Mouse (Mus musculus): ENCODE data around the gene Ms4a4a. TPM values are rescaled to one million over a fixed set of nuclear protein-coding genes. Genes with fewer than 3 reads are reported as not detected.

Gene Ms4a4a
- polyA plus RNA-seq, 2 experiments: 0.19 to 0.32 TPM

DNA sequence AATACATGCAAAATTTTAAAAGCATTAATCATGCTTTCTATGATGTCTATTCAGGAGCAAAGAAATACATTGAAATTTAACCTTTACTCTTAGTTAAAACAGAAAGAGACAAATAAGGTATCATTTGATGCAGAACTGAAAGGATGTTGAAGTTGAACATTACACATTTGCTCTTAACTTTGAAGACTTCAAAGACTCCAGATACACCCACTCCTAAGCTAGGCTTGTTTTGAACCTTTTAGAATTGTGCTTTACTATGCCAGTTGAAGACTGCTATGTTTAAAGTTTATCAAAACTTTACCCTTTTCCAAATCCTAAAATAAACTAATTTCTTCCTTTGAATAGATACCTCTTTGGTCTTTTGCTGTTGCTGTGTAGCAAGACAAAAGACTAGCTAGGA, 4.1 kb upstream of the Ms4a4a start:
- no peaks in the 10 kb centered on the region for H3K36me3 ChIP-seq (replicated peaks; ENCODE audit: control insufficient read depth, insufficient read depth, low read depth)
- no peaks in the 10 kb centered on the region for H3K4me1 ChIP-seq (replicated peaks; ENCODE audit: control insufficient read depth in 2 of 2, insufficient read depth in 2 of 2, low read length in 1 of 2)
- no peaks in the 10 kb centered on the region for H3K27me3 ChIP-seq (ENCODE audit: control insufficient read depth, insufficient read depth, low read length)
- DNase-seq (ENCODE audit: low read depth in 3 of 3, low spot score in 3 of 3) (no peak), ATAC-seq (ENCODE audit: insufficient read depth) (no peak)
- no peak overlapping the region for H3K4me3 ChIP-seq (ENCODE audit: insufficient read depth in 1 of 2, low read depth in 2 of 2, low read length in 2 of 2)
- no peak overlapping the region for H3K9ac ChIP-seq (replicated peaks)
- no peak overlapping the region for H3K27ac ChIP-seq
- no peak overlapping the region for H3K4me2 ChIP-seq (ENCODE audit: low read depth)
- no peak for TF ChIP-seq CTCF (IDR thresholded peaks at IDR 0.05; ENCODE audit: low read depth)
- TF ChIP-seq EP300 (IDR thresholded peaks at IDR 0.05; ENCODE audit: low read depth): no peak
- H3K9me3 ChIP-seq (ENCODE audit: control insufficient read depth, low read length): no peaks in the 10 kb centered on the region

DNA sequence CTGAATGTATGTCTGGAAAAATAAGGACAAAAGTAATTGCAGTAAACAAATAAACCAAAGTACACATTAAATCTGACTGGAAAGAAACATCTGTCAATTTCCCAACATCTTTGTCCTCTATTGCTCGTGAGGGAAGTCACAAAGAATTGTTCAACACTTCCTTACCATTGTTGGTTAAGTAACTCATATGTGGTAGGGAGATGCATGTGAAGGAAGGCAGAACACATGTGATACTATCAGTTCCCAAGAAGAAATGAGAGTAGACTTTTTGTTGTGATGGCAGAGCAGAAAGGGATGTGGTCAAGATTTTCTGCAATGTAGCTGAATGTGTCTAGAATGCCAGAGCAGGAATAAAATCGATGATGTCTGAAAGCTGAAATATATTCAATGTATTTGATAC, 1.1 kb downstream of the Ms4a4a start:
- Histone ChIP-seq H3K27me3 (ENCODE audit: control insufficient read depth, insufficient read depth, low read length) (no peaks in the 10 kb centered on the region), H3K27ac (no peak overlapping the region), H3K36me3 (replicated peaks; ENCODE audit: control insufficient read depth, insufficient read depth, low read depth) (no peaks in the 10 kb centered on the region), H3K4me1 (replicated peaks; ENCODE audit: control insufficient read depth in 2 of 2, insufficient read depth in 2 of 2, low read length in 1 of 2) (no peaks in the 10 kb centered on the region), H3K4me3 (ENCODE audit: insufficient read depth in 1 of 2, low read depth in 2 of 2, low read length in 2 of 2) (no peak overlapping the region), H3K4me2 (ENCODE audit: low read depth) (no peak overlapping the region), H3K9ac (replicated peaks) (no peak overlapping the region), H3K9me3 (ENCODE audit: control insufficient read depth, low read length) (no peaks in the 10 kb centered on the region)
- WGBS (ENCODE audit: insufficient replicate concordance): 34% methylated on average over 2 of the region's 2 CpGs
- no peak for TF ChIP-seq CTCF (IDR thresholded peaks at IDR 0.05; ENCODE audit: low read depth)
- no peak for TF ChIP-seq EP300 (IDR thresholded peaks at IDR 0.05; ENCODE audit: low read depth)
- ATAC-seq (ENCODE audit: insufficient read depth): no peak
- no peak for DNase-seq (ENCODE audit: low read depth in 3 of 3, low spot score in 3 of 3)

DNA sequence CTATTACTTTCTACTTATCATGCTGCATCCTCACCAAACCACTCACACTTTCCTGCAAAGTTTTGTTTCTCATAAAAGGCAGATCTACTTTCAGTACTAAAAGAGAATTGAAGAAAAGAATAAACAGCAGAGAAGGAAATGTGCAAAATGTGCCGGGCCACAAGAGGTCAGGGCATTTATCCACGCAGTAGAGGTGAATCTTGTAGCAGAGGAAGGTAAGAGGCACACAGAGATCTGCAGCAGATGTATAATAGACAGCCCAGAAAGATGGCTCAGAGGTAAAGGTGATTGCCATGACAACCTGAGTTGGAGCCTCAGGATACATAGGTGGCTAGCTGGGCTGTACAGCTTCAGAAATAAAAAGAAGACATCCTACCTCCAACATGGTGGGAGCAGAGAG, 11.8 kb downstream of the Ms4a4a start:
- H3K4me2 ChIP-seq (ENCODE audit: low read depth): no peak overlapping the region
- DNase-seq (ENCODE audit: low read depth in 3 of 3, low spot score in 3 of 3): no peak

DNA sequence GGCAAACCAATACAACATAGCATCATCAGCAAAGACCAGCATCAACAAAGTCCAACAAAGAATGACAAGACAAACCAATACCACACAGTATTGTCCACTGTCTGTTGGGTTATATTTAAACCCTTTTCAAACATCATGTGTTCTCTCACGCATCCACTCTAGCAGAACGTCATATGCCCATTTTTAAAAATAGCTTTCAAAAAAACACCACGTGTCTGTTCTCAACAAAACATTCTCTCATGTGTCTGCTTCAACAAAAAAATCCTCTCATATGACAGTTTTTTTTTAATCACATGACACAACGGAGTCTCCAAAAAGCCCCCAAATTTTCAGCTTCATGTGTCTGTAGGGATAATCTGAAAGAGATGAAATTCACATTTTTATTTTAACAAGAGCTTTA, 12.4 kb downstream of the Ms4a4a start:
- ATAC-seq (ENCODE audit: insufficient read depth) (no peak), DNase-seq (ENCODE audit: low read depth in 3 of 3, low spot score in 3 of 3) (no peak)
- TF ChIP-seq CTCF (IDR thresholded peaks at IDR 0.05; ENCODE audit: low read depth) (no peak), EP300 (IDR thresholded peaks at IDR 0.05; ENCODE audit: low read depth) (no peak)

More for the DNA sequence above, 11.8 kb downstream of the Ms4a4a start:
- 62% methylated on average over 2 of the region's 2 CpGs for WGBS (ENCODE audit: insufficient replicate concordance)
- Histone ChIP-seq H3K4me3 (ENCODE audit: insufficient read depth in 1 of 2, low read depth in 2 of 2, low read length in 2 of 2) (no peak overlapping the region), H3K36me3 (replicated peaks; ENCODE audit: control insufficient read depth, insufficient read depth, low read depth) (no peaks in the 10 kb centered on the region), H3K27ac (no peak overlapping the region), H3K9ac (replicated peaks) (no peak overlapping the region), H3K4me1 (replicated peaks; ENCODE audit: control insufficient read depth in 2 of 2, insufficient read depth in 2 of 2, low read length in 1 of 2) (no peaks in the 10 kb centered on the region), H3K27me3 (ENCODE audit: control insufficient read depth, insufficient read depth, low read length) (no peaks in the 10 kb centered on the region), H3K9me3 (ENCODE audit: control insufficient read depth, low read length) (no peaks in the 10 kb centered on the region)
- no peak for ATAC-seq (ENCODE audit: insufficient read depth)
- TF ChIP-seq EP300 (IDR thresholded peaks at IDR 0.05; ENCODE audit: low read depth) (no peak), CTCF (IDR thresholded peaks at IDR 0.05; ENCODE audit: low read depth) (no peak)

DNA sequence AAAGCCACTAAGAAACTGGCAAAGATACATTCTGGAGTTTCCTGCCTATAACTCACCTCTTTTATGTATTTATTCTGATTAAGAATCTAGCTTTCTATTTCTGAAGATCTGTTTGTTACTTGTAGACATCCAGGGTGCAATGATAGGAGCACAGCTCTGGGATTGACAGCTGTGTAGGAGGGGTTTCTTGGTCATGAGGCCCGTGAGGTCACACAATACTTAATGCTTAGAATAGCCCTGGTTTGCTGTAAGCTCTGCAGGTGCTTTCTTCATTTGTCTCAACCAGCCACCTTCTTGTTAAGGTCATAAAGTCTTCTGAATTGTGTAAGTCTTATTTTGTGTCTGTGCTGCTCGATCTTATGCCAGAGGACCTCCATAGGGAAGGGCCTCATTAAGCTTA, 13.6 kb downstream of the Ms4a4a start:
- Histone ChIP-seq H3K9ac (replicated peaks) (no peak overlapping the region), H3K36me3 (replicated peaks; ENCODE audit: control insufficient read depth, insufficient read depth, low read depth) (no peaks in the 10 kb centered on the region), H3K27me3 (ENCODE audit: control insufficient read depth, insufficient read depth, low read length) (no peaks in the 10 kb centered on the region), H3K4me1 (replicated peaks; ENCODE audit: control insufficient read depth in 2 of 2, insufficient read depth in 2 of 2, low read length in 1 of 2) (no peaks in the 10 kb centered on the region), H3K9me3 (ENCODE audit: control insufficient read depth, low read length) (no peaks in the 10 kb centered on the region), H3K27ac (no peak overlapping the region), H3K4me3 (ENCODE audit: insufficient read depth in 1 of 2, low read depth in 2 of 2, low read length in 2 of 2) (no peak overlapping the region), H3K4me2 (ENCODE audit: low read depth) (no peak overlapping the region)
- no peak for ATAC-seq (ENCODE audit: insufficient read depth)
- TF ChIP-seq CTCF (IDR thresholded peaks at IDR 0.05; ENCODE audit: low read depth) (no peak), EP300 (IDR thresholded peaks at IDR 0.05; ENCODE audit: low read depth) (no peak)
- WGBS (ENCODE audit: insufficient replicate concordance): 55% methylated on average over 2 of the region's 2 CpGs
- DNase-seq (ENCODE audit: low read depth in 3 of 3, low spot score in 3 of 3): no peak

More for the DNA sequence above, 12.4 kb downstream of the Ms4a4a start:
- Histone ChIP-seq H3K27me3 (ENCODE audit: control insufficient read depth, insufficient read depth, low read length) (no peaks in the 10 kb centered on the region), H3K9me3 (ENCODE audit: control insufficient read depth, low read length) (no peaks in the 10 kb centered on the region), H3K4me2 (ENCODE audit: low read depth) (no peak overlapping the region), H3K36me3 (replicated peaks; ENCODE audit: control insufficient read depth, insufficient read depth, low read depth) (no peaks in the 10 kb centered on the region), H3K4me1 (replicated peaks; ENCODE audit: control insufficient read depth in 2 of 2, insufficient read depth in 2 of 2, low read length in 1 of 2) (no peaks in the 10 kb centered on the region), H3K4me3 (ENCODE audit: insufficient read depth in 1 of 2, low read depth in 2 of 2, low read length in 2 of 2) (no peak overlapping the region), H3K9ac (replicated peaks) (no peak overlapping the region), H3K27ac (no peak overlapping the region)
- 70% methylated on average over 4 of the region's 4 CpGs for WGBS (ENCODE audit: insufficient replicate concordance)

DNA sequence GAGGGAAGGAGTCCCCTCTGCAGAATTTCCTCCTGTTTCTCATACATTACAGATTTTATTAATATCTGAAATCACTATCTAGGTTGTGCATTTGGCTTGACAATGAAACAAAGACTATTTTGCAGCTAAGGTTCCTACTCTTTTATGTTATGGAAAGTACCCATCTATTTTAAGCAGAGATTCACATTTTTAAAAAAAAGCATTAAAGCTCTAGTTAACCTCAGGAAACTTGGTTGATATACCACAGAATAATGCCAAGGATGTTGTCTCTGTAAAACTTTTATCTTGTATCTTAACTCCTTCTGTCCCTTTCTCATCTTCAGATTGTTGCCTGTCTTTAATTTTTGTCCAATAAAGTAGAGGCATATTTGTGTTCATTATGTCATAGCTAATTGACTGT, 20.4 kb downstream of the Ms4a4a start:
- Histone ChIP-seq H3K4me2 (ENCODE audit: low read depth) (no peak overlapping the region), H3K4me1 (replicated peaks; ENCODE audit: control insufficient read depth in 2 of 2, insufficient read depth in 2 of 2, low read length in 1 of 2) (no peaks in the 10 kb centered on the region), H3K4me3 (ENCODE audit: insufficient read depth in 1 of 2, low read depth in 2 of 2, low read length in 2 of 2) (no peak overlapping the region), H3K36me3 (replicated peaks; ENCODE audit: control insufficient read depth, insufficient read depth, low read depth) (no peaks in the 10 kb centered on the region), H3K9ac (replicated peaks) (no peak overlapping the region), H3K27me3 (ENCODE audit: control insufficient read depth, insufficient read depth, low read length) (no peaks in the 10 kb centered on the region), H3K27ac (no peak overlapping the region), H3K9me3 (ENCODE audit: control insufficient read depth, low read length) (no peaks in the 10 kb centered on the region)
- TF ChIP-seq EP300 (IDR thresholded peaks at IDR 0.05; ENCODE audit: low read depth) (no peak), CTCF (IDR thresholded peaks at IDR 0.05; ENCODE audit: low read depth) (no peak)
- DNase-seq (ENCODE audit: low read depth in 3 of 3, low spot score in 3 of 3) (no peak), ATAC-seq (ENCODE audit: insufficient read depth) (no peak)

Measured in liver, embryonic 14.5 days (tissue).